29 mouse cellular contexts compared by ENCODE assay signal in the genomic region with DNA sequence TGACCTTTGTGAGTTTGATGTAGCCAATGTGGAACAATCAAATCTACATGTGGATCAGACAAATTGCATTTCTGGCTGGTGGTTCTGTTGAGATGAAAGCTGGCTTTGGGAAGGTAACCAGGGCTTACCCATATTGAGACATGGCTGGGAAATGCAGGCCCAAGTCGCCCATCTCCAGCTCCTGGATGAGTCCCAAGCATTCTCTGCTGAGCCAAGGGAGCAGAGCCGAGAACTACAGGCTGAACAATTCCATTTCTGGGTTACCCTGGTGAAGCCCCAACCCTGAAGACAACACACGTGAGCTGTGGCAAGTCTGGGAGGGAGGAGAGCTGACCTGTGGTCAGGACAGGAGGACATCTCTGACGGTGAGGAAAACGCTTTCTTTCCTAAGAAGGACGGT. TPM values are rescaled to one million over a fixed set of nuclear protein-coding genes. Genes with fewer than 3 reads are reported as not detected.
DNase-seq lines count a peak whose midpoint lies in the region; ATAC-seq and TF ChIP-seq lines count a peak whose summit lies in the region.
"Had no signal": no experiment of that assay in that cellular context is flagged by ENCODE, and none has a peak within 500 bp of the region (broad histone marks: within the 10 kb centered on the region; RNA-seq: fewer than 3 reads in every experiment).

No protein-coding gene starts in this region.

- DNase-seq in layer of hippocampus, adult 2 months (ENCODE audit: low spot score in 2 of 2), result no peak
- no peak for DNase-seq in layer of hippocampus, adult 18-20 months (ENCODE audit: low spot score in 2 of 2)
- DNase-seq in cerebellum, adult 18-20 months, result peak; percentile 75 to 82
- peak; percentile 85 to 86 for DNase-seq in cerebellum, postnatal 10 days
- no peak for DNase-seq in urinary bladder, adult 2 months (ENCODE audit: low spot score)
- no peak for DNase-seq in spleen, postnatal 10 days (ENCODE audit: low spot score in 2 of 2)
- DNase-seq: adrenal gland, postnatal 36 days; embryo, embryonic 11 days; gastrocnemius, adult 2 months; heart, postnatal 14 days; kidney, adult 11 months; kidney, postnatal 14 days; left cerebral cortex, postnatal 4 days; liver, postnatal 0 days; lung, postnatal 4 days; right cerebral cortex, postnatal 25 days; thymus, postnatal 14 days had no signal

- peak overlapping the region; percentile 71 for H3K27ac ChIP-seq in layer of hippocampus, adult 2 months
- no peak overlapping the region for H3K27ac ChIP-seq in midbrain, embryonic 13.5 days
- H3K27ac ChIP-seq: gastrocnemius, adult 2 months; hindbrain, embryonic 15.5 days; liver, embryonic 12.5 days; midbrain, embryonic 12.5 days had no signal

- no peaks in the 10 kb centered on the region for H3K9me3 ChIP-seq in midbrain, embryonic 13.5 days
- H3K9me3 ChIP-seq: embryonic facial prominence, embryonic 12.5 days; hindbrain, embryonic 10.5 days; hindbrain, embryonic 15.5 days; liver, embryonic 12.5 days; megakaryocyte, embryonic 14.5 days; midbrain, embryonic 12.5 days; neural tube, embryonic 13.5 days had no signal

- no peak overlapping the region for H3K4me3 ChIP-seq in layer of hippocampus, adult 2 months
- H3K4me3 ChIP-seq in midbrain, embryonic 13.5 days (replicated peaks), result no peak overlapping the region
- H3K4me3 ChIP-seq: embryonic facial prominence, embryonic 12.5 days; gastrocnemius, adult 2 months; hindbrain, embryonic 10.5 days; hindbrain, embryonic 15.5 days; liver, embryonic 12.5 days; megakaryocyte, embryonic 14.5 days; midbrain, embryonic 12.5 days; neural tube, embryonic 13.5 days had no signal

- H3K9ac ChIP-seq in midbrain, embryonic 13.5 days (replicated peaks), result no peak overlapping the region
- H3K9ac ChIP-seq: embryonic facial prominence, embryonic 12.5 days; hindbrain, embryonic 15.5 days; liver, embryonic 12.5 days; liver, postnatal 0 days; midbrain, embryonic 12.5 days; neural tube, embryonic 13.5 days had no signal

- WGBS in midbrain, embryonic 13.5 days, result 93% methylated on average over 6 of the region's 6 CpGs

- no peak for ATAC-seq in midbrain, embryonic 13.5 days
- ATAC-seq: forebrain, embryonic 16.5 days; inflammation-experienced regulatory T-cells, adult 6 months; liver, embryonic 12.5 days; liver, postnatal 0 days; Patski had no signal

- H3K4me2 ChIP-seq in midbrain, embryonic 13.5 days (replicated peaks), result no peak overlapping the region
- H3K4me2 ChIP-seq: embryonic facial prominence, embryonic 12.5 days; hindbrain, embryonic 15.5 days; liver, embryonic 12.5 days; midbrain, embryonic 12.5 days; neural tube, embryonic 13.5 days had no signal

- no peak for TF ChIP-seq CTCF in layer of hippocampus, adult 2 months (conservative IDR thresholded peaks at IDR 0.05)

- no peaks in the 10 kb centered on the region for H3K36me3 ChIP-seq in midbrain, embryonic 13.5 days
- H3K36me3 ChIP-seq: embryonic facial prominence, embryonic 12.5 days; hindbrain, embryonic 15.5 days; liver, embryonic 12.5 days; midbrain, embryonic 12.5 days had no signal

- peaks cover 16% of the 10 kb centered on the region for H3K4me1 ChIP-seq in midbrain, embryonic 13.5 days (replicated peaks)

- H3K27me3 ChIP-seq in midbrain, embryonic 13.5 days, result 0 out of 2 replicates have a peak, but pooled peaks cover 3% of the 10 kb centered on the region
- H3K27me3 ChIP-seq: embryonic facial prominence, embryonic 12.5 days; hindbrain, embryonic 15.5 days; liver, embryonic 12.5 days; midbrain, embryonic 12.5 days; neural tube, embryonic 13.5 days; Patski had no signal

RNA-seq across cellular contexts. Expression of a gene that starts 37.9 kb away (rescaled TPM):
- total RNA-seq in layer of hippocampus, adult 2 months (2021), result 100 to 1,000 TPM; 226 to 243 TPM
- 100 to 1,000 TPM; 214 to 231 TPM for total RNA-seq in layer of hippocampus, adult 18-20 months (2021)
- 4.9 and 7.9 TPM in 2 replicates for polyA plus RNA-seq in urinary bladder, adult 2 months (2012; rRNA removed)
- 28.4 and 34.7 TPM in 2 replicates for polyA plus RNA-seq in midbrain, embryonic 13.5 days (2015; fragmentation: Nextera tagmentation; extraction: Ambion mirVana)
- total RNA-seq: MEL had no signal

Comparison
In these comparisons a context has a peak if more than half of its experiments do, and no peak if none do; other contexts are left out.
1. DNase-seq: peak in cerebellum, adult 18-20 months (2 of 2) and cerebellum, postnatal 10 days (2 of 2); none in layer of hippocampus, adult 2 months (0 of 2), layer of hippocampus, adult 18-20 months (0 of 2), urinary bladder, adult 2 months (single experiment) and spleen, postnatal 10 days (0 of 2).